Mouse (Mus musculus): ENCODE data around the gene Rsl24d1. TPM values are rescaled to one million over a fixed set of nuclear protein-coding genes. Genes with fewer than 3 reads are reported as not detected.

Rsl24d1 gene
- polyA plus RNA-seq, 1 experiment from 2014 or later, result 135 TPM

DNA sequence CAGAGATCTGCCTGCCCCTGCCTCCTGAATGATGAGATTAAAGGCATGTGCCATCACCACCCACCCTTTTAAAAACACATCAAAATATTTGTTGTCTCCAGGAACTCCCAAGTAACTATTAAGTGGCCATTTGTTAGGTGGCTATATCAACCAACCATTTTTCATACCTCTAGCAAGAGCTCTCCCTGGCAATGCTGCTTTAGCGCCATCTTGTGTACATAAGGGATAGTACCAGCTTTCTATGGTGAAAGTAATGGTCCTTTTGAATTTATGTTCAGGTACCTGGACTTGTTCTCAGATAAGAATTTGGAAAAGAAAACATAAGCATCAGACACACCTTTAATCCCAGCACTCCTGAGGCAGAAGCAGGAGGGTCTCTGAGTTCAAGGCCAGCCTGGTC lies 21.5 kb upstream of the Rsl24d1 start:
- no peak overlapping the region for H3K9ac ChIP-seq (ENCODE audit: low read length)
- H3K9me3 ChIP-seq (replicated peaks; ENCODE audit: control insufficient read depth, low read length), result no peaks in the 10 kb centered on the region
- H3K4me3 ChIP-seq (ENCODE audit: low read depth, low read length), result no peak overlapping the region
- H3K27me3 ChIP-seq (replicated peaks; ENCODE audit: control insufficient read depth, insufficient read depth, low read length), result no peaks in the 10 kb centered on the region
- no peaks in the 10 kb centered on the region for H3K36me3 ChIP-seq (ENCODE audit: control insufficient read depth, insufficient read depth, low read length)
- no peak for ATAC-seq
- H3K4me1 ChIP-seq (ENCODE audit: control insufficient read depth, insufficient read depth, low read length), result no peaks in the 10 kb centered on the region
- WGBS, result 0% methylated on average over 1 of the region's 1 CpGs
- peak; percentile 77 for DNase-seq (ENCODE audit: low spot score)
- H3K4me2 ChIP-seq (ENCODE audit: low read length), result no peak overlapping the region
- no peak overlapping the region for H3K27ac ChIP-seq (ENCODE audit: low read depth, low read length)

GRCm38 (mm10) chr9:73094580-73094979 lies 18.6 kb upstream of the Rsl24d1 start:
- H3K27ac ChIP-seq (ENCODE audit: low read depth, low read length), result no peak overlapping the region
- no peak overlapping the region for H3K4me2 ChIP-seq (ENCODE audit: low read length)
- no peaks in the 10 kb centered on the region for H3K27me3 ChIP-seq (replicated peaks; ENCODE audit: control insufficient read depth, insufficient read depth, low read length)
- no peaks in the 10 kb centered on the region for H3K9me3 ChIP-seq (replicated peaks; ENCODE audit: control insufficient read depth, low read length)
- H3K4me3 ChIP-seq (ENCODE audit: low read depth, low read length), result no peak overlapping the region
- peak; percentile 64 for DNase-seq (ENCODE audit: low spot score)
- no peaks in the 10 kb centered on the region for H3K36me3 ChIP-seq (ENCODE audit: control insufficient read depth, insufficient read depth, low read length)
- H3K4me1 ChIP-seq (ENCODE audit: control insufficient read depth, insufficient read depth, low read length), result no peaks in the 10 kb centered on the region
- peak; percentile 76 for ATAC-seq
- WGBS, result 42% methylated on average over 17 of the region's 17 CpGs
- no peak overlapping the region for H3K9ac ChIP-seq (ENCODE audit: low read length)

DNA sequence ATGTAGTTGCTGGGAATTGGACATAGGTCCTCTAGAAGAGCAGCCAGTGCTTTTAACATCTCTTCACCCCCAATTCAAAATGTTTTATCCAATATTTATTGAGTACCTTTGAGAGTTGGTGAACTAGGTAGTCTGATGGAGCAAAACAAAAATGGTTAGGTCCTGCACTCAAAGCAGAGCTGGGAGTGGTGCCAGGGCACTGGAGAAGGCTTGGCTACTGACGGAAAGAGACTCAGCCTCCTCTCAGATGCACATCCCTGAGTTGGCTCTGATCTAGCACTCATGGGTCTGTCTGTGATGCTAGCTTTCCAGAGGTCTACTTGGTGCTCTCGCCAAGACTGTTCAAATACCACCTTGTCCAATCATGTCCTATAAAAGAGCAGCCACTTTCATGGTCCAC lies 15.3 kb upstream of the Rsl24d1 start:
- 78% methylated on average over 2 of the region's 2 CpGs for WGBS
- H3K4me2 ChIP-seq (ENCODE audit: low read length), result no peak overlapping the region
- DNase-seq (ENCODE audit: low spot score) (no peak), ATAC-seq (no peak)
- H3K36me3 ChIP-seq (ENCODE audit: control insufficient read depth, insufficient read depth, low read length), result no peaks in the 10 kb centered on the region
- H3K27ac ChIP-seq (ENCODE audit: low read depth, low read length), result no peak overlapping the region
- no peak overlapping the region for H3K4me3 ChIP-seq (ENCODE audit: low read depth, low read length)
- no peaks in the 10 kb centered on the region for H3K9me3 ChIP-seq (replicated peaks; ENCODE audit: control insufficient read depth, low read length)
- H3K9ac ChIP-seq (ENCODE audit: low read length), result no peak overlapping the region
- H3K4me1 ChIP-seq (ENCODE audit: control insufficient read depth, insufficient read depth, low read length), result no peaks in the 10 kb centered on the region
- peaks cover 10% of the 10 kb centered on the region for H3K27me3 ChIP-seq (replicated peaks; ENCODE audit: control insufficient read depth, insufficient read depth, low read length)

GRCm38 (mm10) chr9:73101536-73101935 lies 11.7 kb upstream of the Rsl24d1 start, which contains the start of gene Khdc3:
Gene Khdc3 (plus strand): TSS chr9:73101836.
- Histone ChIP-seq H3K9me3 (replicated peaks; ENCODE audit: control insufficient read depth, low read length) (no peaks in the 10 kb centered on the region), H3K27me3 (replicated peaks; ENCODE audit: control insufficient read depth, insufficient read depth, low read length) (peaks cover 28% of the 10 kb centered on the region), H3K9ac (ENCODE audit: low read length) (no peak within 1 kb of the TSS), H3K27ac (ENCODE audit: low read depth, low read length) (no peak within 1 kb of the TSS), H3K4me1 (ENCODE audit: control insufficient read depth, insufficient read depth, low read length) (no peaks in the 10 kb centered on the region), H3K4me2 (ENCODE audit: low read length) (no peak within 1 kb of the TSS), H3K36me3 (ENCODE audit: control insufficient read depth, insufficient read depth, low read length) (no peaks in the 10 kb centered on the region), H3K4me3 (ENCODE audit: low read depth, low read length) (no peak within 1 kb of the TSS)
- WGBS, result 90% methylated on average over 5 of the region's 5 CpGs
- DNase-seq (ENCODE audit: low spot score), result no peak
- no peak for ATAC-seq

GRCm38 (mm10) chr9:73102181-73102580 lies 11.0 kb upstream of the Rsl24d1 start, which contains the start of gene Gm20509:
Gene Gm20509 (plus strand): TSS chr9:73102470.
- peak within 1 kb of the TSS; percentile 32 for H3K4me3 ChIP-seq (ENCODE audit: low read depth, low read length)
- H3K4me1 ChIP-seq (ENCODE audit: control insufficient read depth, insufficient read depth, low read length), result no peaks in the 10 kb centered on the region
- 97% methylated on average over 4 of the region's 4 CpGs for WGBS
- peak within 1 kb of the TSS; percentile 65 for H3K4me2 ChIP-seq (ENCODE audit: low read length)
- DNase-seq (ENCODE audit: low spot score), result no peak
- peaks cover 28% of the 10 kb centered on the region for H3K27me3 ChIP-seq (replicated peaks; ENCODE audit: control insufficient read depth, insufficient read depth, low read length)
- no peak within 1 kb of the TSS for H3K27ac ChIP-seq (ENCODE audit: low read depth, low read length)
- no peaks in the 10 kb centered on the region for H3K36me3 ChIP-seq (ENCODE audit: control insufficient read depth, insufficient read depth, low read length)
- peak within 1 kb of the TSS; percentile 56 for H3K9ac ChIP-seq (ENCODE audit: low read length)
- no peak for ATAC-seq
- no peaks in the 10 kb centered on the region for H3K9me3 ChIP-seq (replicated peaks; ENCODE audit: control insufficient read depth, low read length)

DNA sequence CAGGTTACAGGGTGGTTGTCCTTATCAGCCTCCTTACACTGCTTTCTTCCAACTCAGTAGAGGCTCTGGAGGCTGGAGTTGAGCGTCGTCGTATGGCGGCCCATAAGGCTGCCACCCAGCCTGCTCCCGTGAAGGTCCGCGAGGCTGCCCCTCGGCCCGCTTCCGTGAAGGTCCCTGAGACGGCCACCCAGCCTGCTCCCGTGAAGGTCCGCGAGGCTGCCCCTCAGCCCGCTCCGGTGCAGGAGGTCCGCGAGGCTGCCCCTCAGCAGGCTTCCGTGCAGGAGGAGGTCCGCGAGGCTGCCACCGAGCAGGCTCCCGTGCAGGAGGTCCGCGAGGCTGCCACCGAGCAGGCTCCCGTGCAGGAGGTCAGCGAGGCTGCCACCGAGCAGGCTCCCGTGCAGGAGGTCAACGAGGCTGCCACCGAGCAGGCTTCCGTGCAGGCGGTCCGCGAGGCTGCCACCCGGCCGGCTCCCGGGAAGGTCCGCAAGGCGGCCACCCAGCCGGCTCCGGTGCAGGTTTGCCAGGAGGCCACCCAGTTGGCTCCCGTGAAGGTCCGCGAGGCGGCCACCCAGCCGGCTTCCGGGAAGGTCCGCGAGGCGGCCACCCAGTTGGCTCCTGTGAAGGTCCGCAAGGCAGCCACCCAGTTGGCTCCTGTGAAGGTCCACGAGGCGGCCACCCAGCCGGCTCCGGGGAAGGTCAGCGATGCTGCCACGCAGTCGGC lies 9.9 kb upstream of the Rsl24d1 start:
- H3K36me3 ChIP-seq (ENCODE audit: control insufficient read depth, insufficient read depth, low read length), result no peaks in the 10 kb centered on the region
- H3K4me1 ChIP-seq (ENCODE audit: control insufficient read depth, insufficient read depth, low read length), result no peaks in the 10 kb centered on the region
- H3K27ac ChIP-seq (ENCODE audit: low read depth, low read length), result no peak overlapping the region
- WGBS, result 5% methylated on average over 59 of the region's 60 CpGs
- H3K9ac ChIP-seq (ENCODE audit: low read length), result peak overlapping the region; percentile 56
- peak overlapping the region; percentile 65 for H3K4me2 ChIP-seq (ENCODE audit: low read length)
- H3K9me3 ChIP-seq (replicated peaks; ENCODE audit: control insufficient read depth, low read length), result no peaks in the 10 kb centered on the region
- H3K27me3 ChIP-seq (replicated peaks; ENCODE audit: control insufficient read depth, insufficient read depth, low read length), result peaks cover 28% of the 10 kb centered on the region
- peak overlapping the region; percentile 32 for H3K4me3 ChIP-seq (ENCODE audit: low read depth, low read length)
- ATAC-seq (0 out of 2 replicates have a peak, but pooled peaks have one; percentile 37), DNase-seq (ENCODE audit: low spot score) (no peak)

- H3K9ac ChIP-seq (ENCODE audit: low read length), result peak overlapping the region; percentile 56
- H3K27ac ChIP-seq (ENCODE audit: low read depth, low read length), result no peak overlapping the region
- H3K27me3 ChIP-seq (replicated peaks; ENCODE audit: control insufficient read depth, insufficient read depth, low read length), result peaks cover 28% of the 10 kb centered on the region
- no peaks in the 10 kb centered on the region for H3K4me1 ChIP-seq (ENCODE audit: control insufficient read depth, insufficient read depth, low read length)
- WGBS, result 59% methylated on average over 5 of the region's 5 CpGs
- no peak for DNase-seq (ENCODE audit: low spot score)
- H3K9me3 ChIP-seq (replicated peaks; ENCODE audit: control insufficient read depth, low read length), result no peaks in the 10 kb centered on the region
- peak overlapping the region; percentile 32 for H3K4me3 ChIP-seq (ENCODE audit: low read depth, low read length)
- no peaks in the 10 kb centered on the region for H3K36me3 ChIP-seq (ENCODE audit: control insufficient read depth, insufficient read depth, low read length)
- ATAC-seq, result no peak; the same call in 1 of the 2 replicates
- H3K4me2 ChIP-seq (ENCODE audit: low read length), result peak overlapping the region; percentile 65
These were observed 9.4 kb upstream of the Rsl24d1 start for GRCm38 (mm10) chr9:73103880-73104198.

DNA sequence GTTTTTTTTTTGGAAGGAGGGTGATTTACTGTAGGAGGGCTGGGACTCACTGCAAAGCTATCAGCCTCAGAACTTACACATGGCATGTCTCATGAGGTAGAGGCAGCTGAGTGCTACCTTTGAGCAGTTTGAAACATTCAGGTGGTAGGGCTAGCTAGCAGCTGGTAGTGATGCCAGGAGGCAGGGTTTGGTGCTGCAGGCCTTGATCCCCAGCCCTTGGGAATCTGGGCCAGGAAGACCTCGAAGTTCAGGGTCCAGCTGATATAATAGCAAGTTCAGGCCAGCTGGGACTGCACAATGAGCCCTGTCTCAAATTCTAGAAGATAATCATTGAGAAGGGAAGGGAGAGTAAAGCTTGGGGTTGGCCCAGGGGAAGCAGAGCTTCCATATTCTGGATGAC lies 8.1 kb upstream of the Rsl24d1 start:
- 52% methylated on average over 1 of the region's 1 CpGs for WGBS
- H3K4me2 ChIP-seq (ENCODE audit: low read length), result no peak overlapping the region
- H3K4me1 ChIP-seq (ENCODE audit: control insufficient read depth, insufficient read depth, low read length), result no peaks in the 10 kb centered on the region
- no peak overlapping the region for H3K4me3 ChIP-seq (ENCODE audit: low read depth, low read length)
- ATAC-seq (no peak), DNase-seq (ENCODE audit: low spot score) (no peak)
- no peak overlapping the region for H3K27ac ChIP-seq (ENCODE audit: low read depth, low read length)
- no peaks in the 10 kb centered on the region for H3K36me3 ChIP-seq (ENCODE audit: control insufficient read depth, insufficient read depth, low read length)
- no peaks in the 10 kb centered on the region for H3K9me3 ChIP-seq (replicated peaks; ENCODE audit: control insufficient read depth, low read length)
- H3K27me3 ChIP-seq (replicated peaks; ENCODE audit: control insufficient read depth, insufficient read depth, low read length), result peaks cover 28% of the 10 kb centered on the region
- H3K9ac ChIP-seq (ENCODE audit: low read length), result no peak overlapping the region

DNA sequence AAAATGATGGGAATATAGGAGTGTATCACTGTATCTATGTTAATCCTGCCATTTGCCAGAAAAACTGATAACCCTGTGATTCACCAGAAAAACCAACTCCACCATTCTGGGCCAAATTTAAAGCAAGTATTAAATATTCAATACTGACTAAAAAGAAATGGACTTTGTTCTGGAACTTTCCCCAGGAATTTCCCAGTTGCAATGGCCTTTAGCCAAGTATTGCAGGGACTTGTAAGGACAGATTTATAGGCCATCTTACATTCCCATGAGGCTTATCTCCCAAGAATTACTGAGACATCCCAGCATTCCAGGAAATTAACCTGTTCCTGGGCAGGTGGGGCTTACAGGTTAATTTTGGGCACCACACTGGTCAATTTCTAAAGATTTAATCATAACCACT lies 7.5 kb upstream of the Rsl24d1 start:
- Histone ChIP-seq H3K4me3 (ENCODE audit: low read depth, low read length) (no peak overlapping the region), H3K27me3 (replicated peaks; ENCODE audit: control insufficient read depth, insufficient read depth, low read length) (peaks cover 28% of the 10 kb centered on the region), H3K9ac (ENCODE audit: low read length) (no peak overlapping the region), H3K9me3 (replicated peaks; ENCODE audit: control insufficient read depth, low read length) (no peaks in the 10 kb centered on the region), H3K36me3 (ENCODE audit: control insufficient read depth, insufficient read depth, low read length) (no peaks in the 10 kb centered on the region), H3K4me2 (ENCODE audit: low read length) (no peak overlapping the region), H3K4me1 (ENCODE audit: control insufficient read depth, insufficient read depth, low read length) (no peaks in the 10 kb centered on the region), H3K27ac (ENCODE audit: low read depth, low read length) (no peak overlapping the region)
- DNase-seq (ENCODE audit: low spot score) (no peak), ATAC-seq (no peak)

Measured in forebrain, embryonic 14.5 days (tissue).